Mouse (Mus musculus): ENCODE measurements around the gene Gli3.

- TF ChIP-seq CTCF (IDR thresholded peaks at IDR 0.05; ENCODE audit: extremely low read depth, insufficient read depth, insufficient read length, insufficient replicate concordance) (no peak), POLR2A (IDR thresholded peaks at IDR 0.05; ENCODE audit: low read depth, low read length) (no peak)
These were observed 5.2 kb upstream of the Gli3 start for GRCm38 (mm10) chr13:15457841-15458240.

All from spleen, adult 2 months (tissue).